Mouse (Mus musculus): ENCODE data around the gene Jazf1. TPM values are rescaled to one million over a fixed set of nuclear protein-coding genes. Genes with fewer than 3 reads are reported as not detected.

Gene Jazf1
- polyA plus RNA-seq (2016; fragmentation: Nextera tagmentation; extraction: Ambion mirVana): 10.0 and 10.2 TPM in 2 replicates

DNA sequence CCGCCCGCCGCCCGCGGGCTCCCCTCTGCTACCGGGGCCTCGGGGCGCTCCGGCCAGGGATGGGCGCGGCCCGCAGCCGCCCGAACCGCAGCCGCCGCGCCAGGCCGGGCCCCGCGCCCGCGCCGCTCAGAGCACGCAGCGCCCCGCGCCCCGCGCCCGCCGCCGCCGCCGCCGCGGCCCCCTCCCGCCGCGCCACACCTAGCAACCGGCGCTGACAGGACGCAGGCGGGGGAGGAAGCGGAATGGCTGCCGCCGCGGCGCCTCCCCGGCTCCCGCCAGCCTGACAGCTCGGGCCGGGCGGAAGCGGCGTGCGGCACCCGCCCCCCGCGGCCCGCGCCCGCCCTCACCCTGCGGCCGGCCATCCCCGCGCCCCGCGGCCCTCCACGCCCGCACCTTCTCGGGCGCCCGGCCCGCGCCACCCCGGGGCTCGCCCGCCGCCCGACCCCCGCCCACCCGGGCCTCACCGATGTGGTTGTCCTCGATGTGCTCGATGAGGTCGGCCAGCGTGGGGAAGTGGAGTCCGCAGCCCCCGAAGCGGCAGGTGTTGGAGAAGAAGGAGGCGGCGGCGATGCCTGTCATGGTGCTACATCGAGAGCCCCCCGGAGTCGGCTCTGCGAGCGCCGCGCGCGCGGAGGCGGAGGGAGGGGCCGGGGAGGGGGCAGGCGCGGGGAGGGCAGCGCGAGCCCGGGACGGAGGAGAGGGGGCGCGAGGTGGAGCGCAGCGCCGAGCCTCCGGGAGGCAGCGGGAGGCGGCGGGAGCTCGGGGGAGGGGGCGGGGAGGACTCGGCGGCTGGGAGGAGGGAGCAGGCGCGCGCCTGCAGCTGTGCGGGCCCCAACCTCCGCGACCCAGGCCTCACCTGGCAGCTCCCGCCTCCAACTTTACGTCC is at the start of gene Jazf1:
TSS of gene Jazf1 (minus strand) at position 643 of the 886 bp plus-strand sequence.
- WGBS: under 1% methylated on average over 51 of the region's 133 CpGs
- peaks cover 42% of the 10 kb centered on the region; the same call in 1 of the 2 replicates for H3K27me3 ChIP-seq
- H3K9me3 ChIP-seq: no peaks in the 10 kb centered on the region
- ATAC-seq (ENCODE audit: low FRiP score): peak; percentile 85
- H3K36me3 ChIP-seq (replicated peaks): no peaks in the 10 kb centered on the region
- peak within 1 kb of the TSS; percentile 80 for H3K4me3 ChIP-seq (replicated peaks)
- peak within 1 kb of the TSS; percentile 81 for H3K4me2 ChIP-seq
- peak within 1 kb of the TSS; percentile 78 for H3K27ac ChIP-seq
- H3K9ac ChIP-seq: peak within 1 kb of the TSS; percentile 83
- peaks cover 11% of the 10 kb centered on the region for H3K4me1 ChIP-seq

DNA sequence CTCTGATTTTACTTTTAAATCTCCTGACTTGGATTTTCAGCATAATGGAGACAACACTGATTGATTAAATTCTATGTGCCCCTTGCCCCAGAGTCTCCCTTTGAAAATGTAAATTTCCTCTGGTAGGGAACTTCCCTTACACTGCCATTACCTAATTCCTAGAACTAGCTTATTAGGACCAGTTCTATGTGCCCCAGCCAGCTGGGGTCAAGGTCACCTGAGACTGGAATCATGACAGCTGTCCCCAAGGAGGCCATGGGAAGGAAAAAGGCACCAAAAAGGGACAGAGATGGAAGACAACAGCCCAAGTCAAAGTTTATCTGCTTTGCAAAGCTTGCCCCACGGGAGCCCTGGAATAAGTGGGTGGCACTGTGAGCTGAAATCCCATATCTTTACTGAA is 49.4 kb upstream of the Jazf1 start:
- WGBS: 62% methylated on average over 1 of the region's 1 CpGs
- Histone ChIP-seq H3K4me1 (peaks cover 7% of the 10 kb centered on the region; the same call in 1 of the 2 replicates), H3K9ac (no peak overlapping the region), H3K27ac (no peak overlapping the region), H3K36me3 (replicated peaks) (no peaks in the 10 kb centered on the region), H3K27me3 (no peaks in the 10 kb centered on the region), H3K4me3 (replicated peaks) (no peak overlapping the region), H3K4me2 (no peak overlapping the region), H3K9me3 (no peaks in the 10 kb centered on the region)
- no peak for ATAC-seq (ENCODE audit: low FRiP score)

GRCm38 (mm10) chr6:53086879-53087278 is 18.4 kb upstream of the Jazf1 start:
- 65% methylated on average over 4 of the region's 4 CpGs for WGBS
- Histone ChIP-seq H3K9ac (no peak overlapping the region), H3K27ac (no peak overlapping the region), H3K27me3 (no peaks in the 10 kb centered on the region), H3K36me3 (replicated peaks) (no peaks in the 10 kb centered on the region), H3K4me1 (no peaks in the 10 kb centered on the region), H3K9me3 (no peaks in the 10 kb centered on the region), H3K4me2 (no peak overlapping the region), H3K4me3 (replicated peaks) (no peak overlapping the region)
- no peak for ATAC-seq (ENCODE audit: low FRiP score)

- H3K9me3 ChIP-seq: no peaks in the 10 kb centered on the region
- no peaks in the 10 kb centered on the region for H3K36me3 ChIP-seq (replicated peaks)
- H3K9ac ChIP-seq: no peak overlapping the region
- no peaks in the 10 kb centered on the region for H3K4me1 ChIP-seq
- H3K27me3 ChIP-seq: no peaks in the 10 kb centered on the region
- ATAC-seq (ENCODE audit: low FRiP score): no peak
- H3K27ac ChIP-seq: no peak overlapping the region
- 79% methylated on average over 4 of the region's 4 CpGs for WGBS
- no peak overlapping the region for H3K4me3 ChIP-seq (replicated peaks)
- no peak overlapping the region for H3K4me2 ChIP-seq
Observed at GRCm38 (mm10) chr6:53081241-53081640, 12.8 kb upstream of the Jazf1 start.

DNA sequence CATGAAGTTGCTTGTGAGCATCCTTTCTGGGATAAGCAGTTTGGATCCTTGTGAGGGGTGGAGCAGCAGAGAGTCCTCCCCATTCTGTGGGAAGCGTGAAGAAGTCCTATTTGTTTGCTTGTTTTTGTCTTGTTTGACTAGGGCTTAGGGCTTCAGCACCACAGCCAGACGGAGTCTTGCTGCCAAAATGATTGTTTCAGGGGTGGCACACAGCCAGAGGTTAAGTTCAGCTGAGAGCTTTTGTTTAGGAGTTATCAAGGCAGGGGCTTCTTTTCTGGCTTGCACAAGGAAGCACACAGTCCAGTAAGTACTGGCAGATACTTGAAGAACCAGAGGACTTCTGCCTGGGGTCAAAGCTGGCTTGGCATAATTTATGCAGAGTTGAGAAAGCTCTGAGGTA is 10.2 kb upstream of the Jazf1 start:
- Histone ChIP-seq H3K4me1 (peaks cover 3% of the 10 kb centered on the region; the same call in 1 of the 2 replicates), H3K27ac (no peak overlapping the region), H3K4me3 (replicated peaks) (no peak overlapping the region), H3K9me3 (no peaks in the 10 kb centered on the region), H3K36me3 (replicated peaks) (no peaks in the 10 kb centered on the region), H3K9ac (no peak overlapping the region), H3K27me3 (no peaks in the 10 kb centered on the region), H3K4me2 (no peak overlapping the region)
- 31% methylated on average over 2 of the region's 2 CpGs for WGBS
- ATAC-seq (ENCODE audit: low FRiP score): no peak

DNA sequence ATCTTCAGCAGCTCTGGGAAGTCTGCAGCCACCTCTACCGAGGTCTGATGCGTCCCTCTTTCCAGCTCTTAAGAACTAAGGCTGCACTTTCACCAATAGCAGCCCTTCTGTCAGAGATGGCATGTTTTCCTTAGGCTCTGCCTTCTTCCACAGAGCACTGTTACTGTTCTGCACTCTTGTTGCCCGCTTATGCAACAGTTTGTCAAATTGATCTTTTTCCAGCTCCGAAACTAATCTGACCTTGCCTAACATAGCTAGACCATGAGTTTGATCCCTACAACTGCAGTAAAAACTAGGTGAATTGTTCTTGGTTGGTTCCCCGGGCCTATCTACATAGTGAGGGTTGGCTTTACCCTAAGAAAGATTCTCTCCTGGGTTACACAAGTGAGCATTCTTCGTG is 3.3 kb upstream of the Jazf1 start:
- ATAC-seq (ENCODE audit: low FRiP score): no peak
- H3K4me1 ChIP-seq: peaks cover 15% of the 10 kb centered on the region
- no peak overlapping the region for H3K9ac ChIP-seq
- no peaks in the 10 kb centered on the region for H3K36me3 ChIP-seq (replicated peaks)
- peaks cover 39% of the 10 kb centered on the region; the same call in 1 of the 2 replicates for H3K27me3 ChIP-seq
- 88% methylated on average over 6 of the region's 6 CpGs for WGBS
- no peak overlapping the region for H3K4me3 ChIP-seq (replicated peaks)
- no peak overlapping the region for H3K4me2 ChIP-seq
- H3K9me3 ChIP-seq: no peaks in the 10 kb centered on the region
- H3K27ac ChIP-seq: no peak overlapping the region

GRCm38 (mm10) chr6:53069976-53070575 is 1.6 kb upstream of the Jazf1 start:
- no peak overlapping the region for H3K4me2 ChIP-seq
- no peak overlapping the region for H3K27ac ChIP-seq
- H3K27me3 ChIP-seq: peaks cover 42% of the 10 kb centered on the region; the same call in 1 of the 2 replicates
- no peaks in the 10 kb centered on the region for H3K36me3 ChIP-seq (replicated peaks)
- H3K4me3 ChIP-seq (replicated peaks): no peak overlapping the region
- no peak for ATAC-seq (ENCODE audit: low FRiP score)
- no peak overlapping the region for H3K9ac ChIP-seq
- no peaks in the 10 kb centered on the region for H3K9me3 ChIP-seq
- WGBS: 38% methylated on average over 5 of the region's 5 CpGs
- H3K4me1 ChIP-seq: peaks cover 15% of the 10 kb centered on the region

DNA sequence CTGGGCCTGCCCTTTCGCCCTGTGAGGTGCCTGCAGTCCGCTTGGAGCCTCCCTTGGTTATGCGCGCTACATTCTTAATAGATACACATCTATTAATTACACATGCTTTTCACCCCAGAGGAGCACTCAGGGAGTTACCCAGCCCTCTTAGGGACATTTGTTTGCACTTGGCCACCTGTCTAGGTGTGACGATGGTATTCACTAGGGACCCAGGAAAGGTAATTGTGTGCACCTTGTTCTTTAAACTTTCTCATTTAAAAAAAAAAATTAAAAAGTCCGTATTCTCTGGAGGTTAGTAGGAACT is 396 bp upstream of the Jazf1 start:
- H3K36me3 ChIP-seq (replicated peaks): no peaks in the 10 kb centered on the region
- H3K4me2 ChIP-seq: peak overlapping the region; percentile 81
- no peak for ATAC-seq (ENCODE audit: low FRiP score)
- H3K4me1 ChIP-seq: peaks cover 11% of the 10 kb centered on the region
- peaks cover 42% of the 10 kb centered on the region; the same call in 1 of the 2 replicates for H3K27me3 ChIP-seq
- H3K9me3 ChIP-seq: no peaks in the 10 kb centered on the region
- H3K9ac ChIP-seq: peak overlapping the region; percentile 83
- peak overlapping the region; percentile 80 for H3K4me3 ChIP-seq (replicated peaks)
- H3K27ac ChIP-seq: peak overlapping the region; percentile 78; the same call in 1 of the 2 replicates
- WGBS: 4% methylated on average over 6 of the region's 6 CpGs

DNA sequence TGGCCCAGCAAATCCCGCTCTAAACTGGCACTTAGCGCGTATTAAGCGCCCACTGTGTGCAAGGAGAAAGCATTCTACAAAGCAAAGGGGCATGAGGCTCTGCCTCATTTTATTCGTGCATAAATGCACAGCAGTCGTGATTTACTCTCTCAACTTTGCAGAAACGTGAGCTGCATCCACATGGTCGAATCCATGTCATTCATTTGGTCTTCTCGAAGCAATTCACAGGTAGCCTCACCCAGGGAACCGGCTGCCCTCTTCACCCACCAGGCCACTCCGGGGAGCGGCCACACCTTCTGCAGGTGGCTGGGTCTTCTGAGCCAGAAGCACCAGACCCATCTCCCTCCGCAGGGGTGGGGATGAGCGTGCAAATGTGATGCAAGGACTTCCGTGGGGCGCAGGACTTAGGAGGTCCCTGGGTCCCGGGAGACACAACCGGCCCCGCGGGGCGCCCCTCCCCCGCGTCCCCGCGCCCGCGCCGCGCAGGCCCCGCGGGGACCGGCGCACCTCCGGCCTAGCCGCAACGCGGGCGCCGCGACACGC is 914 bp downstream of the Jazf1 start:
- peak overlapping the region; percentile 83 for H3K9ac ChIP-seq
- no peaks in the 10 kb centered on the region for H3K36me3 ChIP-seq (replicated peaks)
- peak overlapping the region; percentile 81 for H3K4me2 ChIP-seq
- peaks cover 11% of the 10 kb centered on the region for H3K4me1 ChIP-seq
- 3% methylated on average over 23 of the region's 41 CpGs for WGBS
- no peaks in the 10 kb centered on the region for H3K9me3 ChIP-seq
- no peak overlapping the region for H3K27ac ChIP-seq
- H3K4me3 ChIP-seq (replicated peaks): peak overlapping the region; percentile 80
- ATAC-seq (ENCODE audit: low FRiP score): peak; percentile 47
- H3K27me3 ChIP-seq: peaks cover 42% of the 10 kb centered on the region; the same call in 1 of the 2 replicates

DNA sequence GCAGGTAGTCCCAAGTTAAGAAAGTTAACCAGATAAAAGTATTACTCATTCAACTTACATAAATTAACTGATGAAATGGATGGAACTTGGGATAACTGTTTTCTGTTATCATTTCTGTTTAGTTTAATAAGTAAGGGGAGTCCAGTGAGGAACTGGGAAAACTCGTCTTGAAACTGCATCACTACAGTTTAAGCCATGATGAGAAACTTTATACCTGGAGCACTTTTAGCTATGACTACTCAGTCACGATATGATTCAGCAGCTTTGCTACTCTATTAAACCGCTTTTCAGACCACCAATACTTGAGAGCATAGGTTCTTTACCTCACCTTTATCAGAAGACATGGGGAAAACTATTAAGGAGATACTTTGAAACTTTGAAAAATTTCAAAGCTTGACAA is 1.5 kb downstream of the Jazf1 start:
- ATAC-seq (ENCODE audit: low FRiP score): no peak
- WGBS: 53% methylated on average over 3 of the region's 3 CpGs
- H3K27ac ChIP-seq: no peak overlapping the region
- H3K27me3 ChIP-seq: peaks cover 36% of the 10 kb centered on the region; the same call in 1 of the 2 replicates
- H3K4me1 ChIP-seq: peaks cover 11% of the 10 kb centered on the region
- H3K9ac ChIP-seq: no peak overlapping the region
- H3K36me3 ChIP-seq (replicated peaks): no peaks in the 10 kb centered on the region
- H3K4me3 ChIP-seq (replicated peaks): peak overlapping the region; percentile 80; the same call in 1 of the 2 replicates
- H3K9me3 ChIP-seq: no peaks in the 10 kb centered on the region
- peak overlapping the region; percentile 81 for H3K4me2 ChIP-seq

GRCm38 (mm10) chr6:53064070-53064469 is 4.4 kb downstream of the Jazf1 start:
- Histone ChIP-seq H3K36me3 (replicated peaks) (no peaks in the 10 kb centered on the region), H3K9me3 (no peaks in the 10 kb centered on the region), H3K4me1 (peaks cover 9% of the 10 kb centered on the region), H3K4me3 (replicated peaks) (no peak overlapping the region), H3K9ac (no peak overlapping the region), H3K27ac (no peak overlapping the region), H3K27me3 (peaks cover 12% of the 10 kb centered on the region; the same call in 1 of the 2 replicates), H3K4me2 (no peak overlapping the region)
- no peak for ATAC-seq (ENCODE audit: low FRiP score)
- 94% methylated on average over 4 of the region's 4 CpGs for WGBS

DNA sequence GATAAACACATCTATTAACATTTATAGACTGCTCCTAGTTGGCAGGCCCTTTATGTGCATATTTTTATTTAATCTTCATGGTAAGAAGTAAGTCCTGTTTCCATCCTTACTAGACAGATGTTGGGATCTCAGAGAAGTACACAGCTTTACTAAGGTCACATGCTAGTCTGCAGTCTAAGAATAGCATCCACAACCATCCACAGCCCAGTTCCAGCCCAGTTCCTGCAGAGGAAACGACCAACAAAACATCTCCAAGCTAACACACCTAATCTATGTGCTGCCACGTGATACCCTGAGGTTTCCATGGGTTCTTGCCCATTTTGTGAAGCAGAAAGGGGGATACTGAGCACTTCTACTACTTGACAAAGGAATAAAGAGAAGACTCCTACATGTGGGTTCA is 13.5 kb downstream of the Jazf1 start:
- no peaks in the 10 kb centered on the region for H3K36me3 ChIP-seq (replicated peaks)
- no peaks in the 10 kb centered on the region for H3K4me1 ChIP-seq
- H3K4me2 ChIP-seq: no peak overlapping the region
- H3K4me3 ChIP-seq (replicated peaks): no peak overlapping the region
- 73% methylated on average over 2 of the region's 2 CpGs for WGBS
- no peaks in the 10 kb centered on the region for H3K9me3 ChIP-seq
- H3K9ac ChIP-seq: no peak overlapping the region
- ATAC-seq (ENCODE audit: low FRiP score): no peak
- no peaks in the 10 kb centered on the region for H3K27me3 ChIP-seq
- H3K27ac ChIP-seq: no peak overlapping the region
